Mouse (Mus musculus) frontal cortex, postnatal 25 days (tissue): ENCODE results near the gene Nub1.
A peak's percentile ranks its signal among the peaks of the same experiment; 100 is the strongest.
"Not testable (repeated sequence)": the region's sequence is repeated elsewhere in the genome, so short reads cannot be mapped to it uniquely, and the experiment has no call there.

ENCODE experiments used
- DNase-seq, 2 experiments: peaks; one replicate each; pipeline ENCODE4 v3.0.0; 2022; ENCODE audit warnings: low spot score in 2 of 2

The Nub1 gene

DNA sequence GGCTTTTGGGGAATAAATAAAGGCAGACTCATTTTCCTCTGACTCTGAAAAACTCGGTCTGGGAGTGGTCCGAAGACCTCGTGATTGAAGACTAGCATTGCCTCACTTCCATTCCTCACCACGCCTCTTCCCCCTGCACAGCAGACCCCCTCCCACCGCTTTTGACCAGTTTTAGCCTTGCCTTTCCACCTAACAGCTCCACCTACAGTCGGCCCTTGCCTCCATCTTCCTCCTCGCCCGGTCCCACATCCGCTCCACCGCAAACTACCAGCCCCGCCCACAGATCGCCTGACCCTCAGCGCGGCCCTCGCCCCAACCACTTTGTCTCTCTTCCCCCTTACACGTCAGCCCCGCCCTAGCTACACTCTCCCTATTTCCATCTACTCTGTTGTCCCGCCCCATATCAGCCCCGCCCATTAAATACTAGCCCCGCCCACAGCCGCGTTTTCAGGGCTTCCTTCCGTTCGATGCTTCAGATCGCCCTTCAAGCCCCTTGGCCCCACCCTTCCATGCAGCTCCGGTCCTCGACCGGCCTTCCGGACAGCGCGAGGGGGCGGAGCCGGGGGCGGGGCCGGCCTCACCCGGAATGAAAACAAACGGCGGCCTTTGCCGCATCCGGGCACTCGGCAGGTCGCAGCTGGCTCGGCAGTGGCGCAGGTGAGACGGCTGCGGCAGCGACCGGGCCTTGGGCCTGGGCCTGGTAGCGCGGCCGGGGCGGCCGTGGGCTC is at the start of gene Nub1:
Gene Nub1 (plus strand): TSS at position 167 of the 728 bp plus-strand sequence.
- peak; percentile 91 to 95 for DNase-seq

DNA sequence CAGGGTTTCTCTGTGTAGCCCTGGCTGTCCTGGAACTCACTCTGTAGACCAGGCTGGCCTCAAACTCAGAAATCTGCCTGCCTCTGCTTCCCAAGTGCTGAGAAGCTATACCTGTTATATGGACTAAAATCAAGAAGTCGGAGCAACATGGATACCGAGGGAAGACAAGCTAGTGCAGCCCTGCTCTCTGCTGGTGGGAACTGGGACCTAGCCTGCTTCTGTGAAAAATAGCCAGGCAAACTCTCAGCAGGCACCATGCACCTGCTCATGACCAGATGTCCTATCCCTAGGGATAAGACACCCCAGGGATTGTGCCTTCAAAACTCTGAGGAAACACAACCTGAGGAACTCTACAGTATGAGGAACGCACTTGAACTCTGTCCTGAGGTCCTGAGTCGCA is 48.3 kb upstream of the Nub1 start:
- DNase-seq = no peak

DNA sequence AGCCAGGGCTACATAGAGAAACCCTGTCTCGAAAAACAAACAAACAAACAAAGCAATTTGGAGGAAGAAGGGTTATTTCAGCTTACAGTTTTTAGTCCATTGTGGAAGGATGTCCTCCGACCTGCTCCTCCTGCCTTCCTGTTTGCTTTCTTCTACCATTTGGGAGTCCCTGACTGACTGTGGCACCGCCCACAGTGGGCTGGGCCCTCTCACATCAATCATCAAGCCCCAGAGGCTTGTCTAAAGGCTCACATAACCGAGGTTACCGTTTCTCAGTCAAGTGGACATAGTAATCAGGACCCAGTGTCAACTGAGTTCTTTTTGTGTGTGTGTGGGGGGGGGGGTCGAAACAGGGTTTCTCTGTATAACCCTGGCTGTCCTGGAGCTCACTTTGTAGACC is 47.2 kb upstream of the Nub1 start:
- DNase-seq = no peak

DNA sequence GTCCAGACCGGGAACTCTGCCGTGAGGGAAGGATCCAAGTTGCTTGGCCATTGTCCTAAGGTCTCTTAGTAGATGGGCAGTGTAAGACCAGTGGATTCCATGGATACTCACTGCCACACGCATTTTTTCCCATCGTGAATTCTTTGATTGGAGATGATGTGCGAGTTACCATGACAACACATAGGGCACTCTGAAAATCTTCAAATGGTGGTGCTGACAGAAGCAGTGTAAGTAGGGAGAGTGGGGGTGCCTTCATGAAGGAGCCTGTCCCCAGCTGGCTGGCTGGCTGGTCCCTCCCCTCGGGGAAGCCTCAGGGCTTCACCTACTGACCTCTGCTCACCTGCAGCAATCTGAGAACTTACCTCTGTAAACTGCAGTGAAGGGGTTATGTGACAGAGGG is 46.3 kb upstream of the Nub1 start:
- DNase-seq = no peak

DNA sequence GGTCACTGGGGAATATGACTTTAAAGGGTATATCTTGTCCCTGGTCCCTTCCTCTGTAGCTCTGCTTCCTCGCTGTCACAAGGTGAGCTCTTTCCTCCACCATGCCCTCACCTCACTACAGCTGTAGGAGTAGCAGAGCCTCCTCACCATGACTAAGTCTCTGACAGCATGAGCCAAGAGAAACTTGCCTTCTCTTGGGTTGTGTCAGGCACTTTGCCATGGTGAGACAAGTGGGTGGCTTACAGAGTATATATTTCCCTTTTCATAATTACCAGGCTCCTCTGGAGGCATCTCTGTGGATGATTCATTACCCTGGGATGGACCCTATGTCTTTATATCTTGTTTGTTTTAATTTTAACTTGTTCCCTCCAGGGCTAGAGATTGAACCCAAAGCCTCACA is 39.9 kb upstream of the Nub1 start:
- DNase-seq = no peak

DNA sequence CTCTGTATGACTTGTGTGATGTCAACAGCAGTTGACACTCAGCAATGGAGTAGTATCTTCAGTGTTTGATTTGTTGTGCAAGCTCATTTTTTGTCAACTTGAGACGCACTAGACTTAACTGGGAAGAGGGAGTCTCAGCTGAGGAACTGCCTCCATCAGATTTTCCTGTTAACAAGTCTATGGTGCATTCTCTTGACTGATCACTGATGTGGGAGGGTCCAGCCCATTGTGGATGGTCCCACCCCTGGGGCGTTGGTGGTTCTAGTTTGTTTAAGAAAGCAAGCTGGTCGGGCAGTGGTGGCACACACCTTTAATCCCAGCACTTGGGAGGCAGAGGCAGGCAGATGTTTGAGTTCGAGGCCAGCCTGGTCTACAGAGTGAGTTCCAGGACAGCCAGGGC is 36.1 kb upstream of the Nub1 start:
- no peak for DNase-seq

DNA sequence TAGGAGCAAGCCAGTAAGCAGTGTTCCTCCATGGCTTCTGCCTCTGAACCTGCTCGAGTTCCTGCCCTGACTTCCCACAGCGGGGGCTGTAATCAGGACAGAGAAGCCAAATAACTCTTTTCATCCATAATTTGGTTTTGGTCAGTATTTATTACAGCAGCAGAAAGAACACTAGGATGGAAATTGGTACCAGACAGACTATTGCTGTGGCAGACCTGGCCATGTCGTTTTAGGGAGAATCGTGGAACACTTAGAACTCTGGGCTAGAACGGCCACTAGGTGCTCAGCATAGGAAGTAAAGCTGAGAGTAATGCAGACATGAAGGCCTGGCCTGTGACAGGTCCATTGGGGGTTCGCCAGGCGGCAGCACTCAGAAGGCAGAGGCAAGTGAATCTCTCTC is 35.6 kb upstream of the Nub1 start:
- no peak for DNase-seq

DNA sequence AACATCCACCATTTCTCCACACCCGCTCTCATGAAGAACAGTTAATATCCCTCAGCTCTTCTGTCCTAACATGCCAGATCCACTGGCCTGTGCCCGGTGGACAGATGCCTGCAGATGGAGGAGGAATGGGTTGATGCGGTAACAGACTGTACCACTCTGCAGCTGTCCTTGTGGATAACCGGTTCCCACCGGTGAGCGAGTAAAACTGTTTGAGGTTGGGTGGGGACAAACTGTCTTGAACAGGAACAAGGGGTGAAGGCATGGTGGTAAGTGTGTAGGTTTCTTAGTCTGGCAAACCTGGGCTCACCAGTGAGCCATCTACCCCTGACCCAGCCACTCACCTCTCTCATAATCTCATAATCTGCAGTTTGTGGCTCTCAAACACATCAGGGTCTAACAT is 34.0 kb upstream of the Nub1 start:
- no peak for DNase-seq

DNA sequence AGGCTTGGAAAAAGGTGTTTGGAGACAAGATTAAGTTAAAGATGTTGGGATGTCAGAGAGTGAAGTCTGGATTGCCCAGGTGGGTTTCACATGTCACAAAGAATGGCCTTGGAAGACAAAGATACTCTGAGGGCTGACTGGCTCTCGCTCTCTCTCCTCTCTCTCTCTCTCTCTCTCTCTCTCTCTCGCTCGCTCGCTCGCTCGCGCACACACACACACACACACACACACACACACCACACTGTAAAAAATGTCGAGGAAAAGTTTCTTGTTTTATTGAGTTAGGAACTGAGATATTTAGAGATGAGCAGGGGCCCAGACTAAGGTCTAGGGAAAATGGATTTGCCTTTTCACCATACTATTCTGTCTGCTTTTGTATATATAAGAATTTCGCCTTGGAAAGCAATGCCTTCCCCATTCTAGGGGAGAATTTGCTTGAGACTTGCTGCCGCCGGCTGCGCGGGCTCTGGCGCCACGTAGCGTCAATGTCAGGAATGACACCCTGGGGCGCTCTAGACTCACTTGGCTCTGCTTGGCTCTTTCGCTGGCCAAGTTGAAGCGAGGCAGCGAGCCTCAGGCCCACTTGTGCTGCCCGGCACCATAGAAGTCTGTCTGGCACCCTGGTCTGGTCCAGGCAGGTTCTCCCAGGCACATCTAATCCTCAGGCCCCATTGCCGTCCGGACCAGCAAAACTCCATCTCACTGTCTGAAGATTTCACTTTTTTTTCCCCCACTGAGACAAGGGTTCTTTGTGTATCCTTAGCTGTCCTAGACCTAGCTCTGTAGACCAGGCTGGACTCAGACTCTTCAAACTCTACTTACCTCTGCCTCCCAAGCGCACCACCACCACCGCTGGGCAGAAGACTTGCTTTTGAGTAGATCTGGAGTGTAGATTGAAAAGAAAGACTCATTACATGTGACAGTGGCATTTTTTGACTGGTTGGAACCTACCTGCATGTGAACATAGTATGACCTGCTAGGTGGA is 33.3 kb upstream of the Nub1 start:
- DNase-seq = peak; percentile 78 to 84

DNA sequence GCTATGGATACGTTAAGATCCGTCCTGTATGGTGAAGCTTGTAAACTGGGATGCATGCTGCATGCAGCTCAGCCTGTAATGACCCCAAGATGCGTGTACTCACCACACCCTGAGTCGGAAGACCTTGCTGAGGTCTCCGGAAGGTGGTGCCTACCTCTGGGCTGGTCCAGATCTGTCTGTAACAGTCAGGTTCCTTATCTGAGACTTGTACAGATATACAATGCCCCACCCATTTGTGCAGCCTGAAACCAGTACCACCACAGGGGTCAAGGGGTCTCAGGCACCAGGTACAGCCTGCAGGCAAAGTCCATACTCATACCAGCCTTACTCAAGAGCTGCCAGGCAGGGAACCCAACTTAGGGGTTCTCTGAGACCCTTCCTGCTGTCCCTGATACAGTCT is 32.6 kb upstream of the Nub1 start:
- DNase-seq = no peak

DNA sequence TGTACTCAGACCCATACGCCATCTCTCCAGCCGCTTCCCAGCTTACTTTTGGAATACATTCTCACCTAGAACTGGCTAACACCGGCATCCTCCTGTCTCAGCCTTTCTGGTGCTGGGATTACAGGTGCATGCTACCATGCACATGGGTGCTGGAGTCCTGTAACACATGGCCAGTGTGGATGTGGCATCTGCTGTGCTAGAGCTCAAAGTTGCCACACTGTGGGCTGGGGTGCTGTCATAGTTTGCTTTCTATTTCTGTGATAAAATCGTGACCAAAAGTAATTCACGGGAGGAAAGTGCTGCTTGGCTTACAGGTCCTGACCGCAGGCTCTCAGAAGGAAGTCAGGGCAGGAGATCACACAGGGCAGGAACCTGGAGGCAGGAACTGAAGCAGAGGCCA is 30.8 kb upstream of the Nub1 start:
- DNase-seq = no peak

DNA sequence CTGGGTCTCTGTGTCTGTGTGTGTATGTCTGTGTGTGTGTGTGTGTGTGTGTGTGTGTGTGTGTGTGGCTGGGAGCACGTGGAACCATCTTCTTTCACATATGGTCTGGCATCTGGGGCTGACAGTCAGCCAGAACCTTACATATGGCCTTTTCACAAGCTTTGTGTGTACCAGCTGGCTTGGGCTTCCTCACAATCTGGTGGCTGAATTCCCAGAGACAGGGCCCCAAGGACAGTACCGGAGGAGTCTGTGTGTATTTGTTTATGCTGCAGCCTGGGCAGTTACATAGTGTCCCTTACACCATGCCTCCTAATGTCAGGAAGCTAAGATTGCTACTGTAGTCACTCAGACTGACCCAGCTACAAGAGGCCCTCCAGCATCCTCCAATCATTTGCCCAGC is 28.2 kb upstream of the Nub1 start:
- no peak for DNase-seq

DNA sequence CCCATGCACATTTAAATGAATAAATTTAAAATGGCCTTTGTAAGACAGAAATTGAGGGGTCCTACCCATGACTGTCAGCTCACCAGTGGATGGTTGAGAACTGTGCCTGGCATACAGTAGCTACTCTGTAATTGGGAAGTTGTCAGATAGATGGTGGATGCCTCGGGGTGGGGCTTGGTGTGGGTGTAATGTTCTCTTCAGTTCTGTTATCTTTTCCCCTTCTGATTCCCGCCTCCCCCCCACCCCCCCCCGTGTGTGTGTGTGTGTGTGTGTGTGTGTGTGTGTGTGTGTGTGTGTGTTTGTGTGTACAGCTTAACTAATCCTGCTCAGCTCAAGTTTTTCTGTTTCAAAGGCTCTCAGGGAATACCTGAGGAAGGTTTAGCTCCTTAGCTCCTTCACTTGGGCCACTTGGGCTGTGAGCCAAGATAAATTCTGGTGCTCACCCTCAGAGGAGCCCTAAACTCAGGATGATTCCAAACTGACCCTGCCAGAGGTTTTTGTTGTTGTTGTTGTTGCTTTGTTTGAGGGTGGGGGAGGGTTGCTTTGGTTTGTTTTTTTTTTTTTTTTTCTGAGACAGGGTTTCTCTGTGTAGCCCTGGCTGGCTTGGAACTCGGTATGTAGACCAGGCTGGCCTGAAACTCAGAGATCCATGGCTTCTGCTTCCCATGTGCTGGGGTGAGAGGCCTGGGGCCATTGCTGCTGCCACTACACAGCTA is 25.5 kb upstream of the Nub1 start:
- DNase-seq = no peak

DNA sequence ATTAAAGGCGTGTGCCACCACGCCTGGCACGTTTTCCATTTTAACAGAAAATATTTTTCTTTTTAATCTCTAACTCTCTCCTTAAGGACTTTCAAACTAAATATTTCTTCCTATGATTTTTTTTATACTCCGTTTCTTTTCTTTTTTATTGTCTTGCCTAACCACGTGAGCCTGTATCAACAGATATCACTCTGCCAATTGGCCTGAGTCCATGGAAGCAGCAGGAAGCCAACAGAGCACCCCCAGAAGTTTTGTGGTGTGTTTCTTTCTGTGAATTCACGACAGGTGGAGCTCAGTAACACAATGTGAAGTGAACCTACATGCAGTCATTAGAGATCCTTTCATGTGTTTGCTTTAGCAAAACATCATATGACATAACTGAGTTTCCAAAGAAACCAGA is 23.9 kb upstream of the Nub1 start:
- no peak for DNase-seq

DNA sequence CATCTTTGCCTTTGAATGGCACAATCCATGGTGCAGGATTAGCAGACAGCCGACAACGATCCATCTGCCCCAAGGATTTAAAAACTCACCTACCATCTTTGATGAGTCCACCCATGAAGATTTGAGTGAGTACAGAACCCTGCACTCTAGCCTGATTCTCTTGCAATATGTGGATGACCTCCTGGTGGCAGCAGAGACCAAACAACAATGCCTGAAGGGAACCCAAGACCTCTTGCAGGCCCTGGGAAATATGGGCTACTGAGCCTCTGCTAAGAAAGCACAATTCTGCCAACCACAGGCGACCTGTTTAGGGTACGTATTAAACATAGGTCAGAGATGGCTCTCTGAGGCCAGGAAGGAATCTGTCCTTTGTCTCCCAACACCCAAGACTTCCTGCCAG is 11.1 kb upstream of the Nub1 start:
- DNase-seq = peak; percentile 84 to 86

DNA sequence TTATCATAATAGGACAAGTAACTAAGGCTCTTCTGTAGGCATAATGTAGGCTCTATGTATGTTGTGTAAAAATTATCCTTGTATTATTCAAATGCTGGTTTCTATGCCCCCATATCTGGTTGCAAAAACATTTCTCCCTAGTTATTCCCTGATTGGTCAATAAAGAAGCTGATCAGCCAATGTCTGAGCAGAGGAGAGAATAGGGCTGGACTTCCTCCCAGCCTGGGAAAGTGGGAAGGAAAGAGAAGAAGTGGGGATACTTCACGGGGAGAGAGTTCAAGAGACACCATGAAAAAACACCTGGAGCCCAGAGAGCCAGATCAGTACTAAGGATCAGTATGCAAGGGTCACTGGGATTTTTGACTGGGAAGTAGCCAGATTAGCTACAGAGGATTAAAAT is 3.9 kb upstream of the Nub1 start:
- DNase-seq = no peak

DNA sequence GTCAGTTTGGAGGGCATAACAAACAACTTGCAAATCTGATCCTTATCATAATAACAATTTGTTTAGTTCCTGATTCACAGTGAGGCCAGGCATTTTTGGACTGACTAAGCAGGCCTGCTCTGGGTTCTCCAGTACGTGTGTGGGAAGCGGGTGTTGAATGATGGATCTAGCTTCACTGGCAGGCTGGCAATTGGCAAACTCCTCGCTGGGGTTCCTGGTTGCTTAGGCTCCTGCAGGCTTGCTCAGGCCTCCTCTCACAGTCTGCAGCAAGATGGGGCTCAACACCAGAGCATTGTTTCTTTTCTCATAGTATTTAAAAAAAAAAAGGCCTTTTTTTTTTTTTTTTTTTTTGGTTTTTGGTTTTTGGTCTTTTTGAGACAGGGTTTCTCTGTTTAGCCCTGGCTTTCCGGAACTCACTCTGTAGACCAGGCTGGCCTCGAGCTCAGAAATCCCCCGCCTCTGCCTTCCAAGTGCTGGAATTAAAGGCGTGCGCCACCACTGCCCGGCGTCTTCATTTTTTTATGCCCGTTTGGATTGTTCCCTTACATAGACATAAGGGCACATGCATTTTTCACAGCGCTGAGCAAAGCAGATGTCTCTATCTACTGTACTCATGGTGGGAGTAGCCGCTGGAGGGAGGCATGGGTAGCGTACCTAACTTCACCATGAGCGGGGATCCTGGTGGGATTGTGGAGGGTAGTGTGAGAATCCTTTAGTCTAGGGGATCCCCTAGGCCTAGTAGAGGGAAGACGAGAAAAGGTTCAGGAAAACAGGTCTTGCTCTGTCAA is 560 bp upstream of the Nub1 start:
- DNase-seq = peak; percentile 24 to 27

DNA sequence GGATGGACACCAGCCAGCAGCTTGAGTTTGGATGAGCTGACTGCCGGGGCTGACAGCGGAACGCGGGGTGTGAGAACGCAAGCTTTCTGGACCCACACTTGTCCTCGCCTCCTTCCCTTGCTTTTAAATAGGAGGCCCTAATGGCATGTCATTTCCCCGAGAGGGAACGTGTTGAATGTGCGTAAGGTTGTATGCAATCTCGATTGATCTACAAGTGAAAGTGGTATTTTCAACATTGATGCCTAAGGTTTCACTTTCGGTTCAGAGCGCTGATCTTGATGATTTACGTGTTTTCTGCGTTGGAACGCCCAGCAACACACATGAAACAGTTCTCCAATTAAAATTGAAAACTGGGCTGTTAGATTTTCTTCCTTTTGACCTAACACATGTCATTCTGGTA is 844 bp downstream of the Nub1 start:
- no peak for DNase-seq

DNA sequence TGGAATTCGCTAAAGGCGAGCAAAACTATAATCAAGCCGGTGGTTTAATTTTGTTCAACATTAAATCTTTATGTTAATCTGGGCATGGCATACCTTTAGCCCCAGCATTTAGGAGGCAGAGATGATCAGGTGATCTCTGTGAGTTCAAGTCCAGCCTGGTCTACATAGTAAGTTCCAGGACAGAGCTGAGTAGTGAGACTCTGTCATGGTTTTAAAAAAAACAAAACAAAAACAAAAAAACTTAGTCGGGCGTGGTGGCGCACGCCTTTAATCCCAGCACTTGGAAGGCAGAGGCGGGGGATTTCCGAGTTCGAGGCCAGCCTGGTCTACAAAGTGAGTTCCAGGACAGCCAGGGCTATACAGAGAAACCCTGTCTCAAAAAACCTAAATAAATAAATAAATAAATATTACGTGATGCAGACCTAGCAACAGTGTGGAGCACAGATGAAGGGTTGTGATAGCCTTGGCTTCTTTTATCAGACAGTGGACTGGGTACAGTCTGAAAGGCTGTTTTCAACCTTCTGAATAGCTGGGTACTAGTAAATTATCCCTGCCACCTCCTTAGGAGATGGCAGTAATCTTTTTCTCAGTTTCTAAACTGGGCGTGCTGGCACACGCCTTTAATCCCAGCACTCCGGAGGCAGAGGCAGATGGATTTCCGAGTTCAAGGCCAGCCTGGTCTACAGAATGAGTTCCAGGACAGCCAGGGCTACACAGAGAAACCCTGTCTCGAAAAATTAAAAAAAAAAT is 1.5 kb downstream of the Nub1 start:
- DNase-seq = not testable (repeated sequence)

DNA sequence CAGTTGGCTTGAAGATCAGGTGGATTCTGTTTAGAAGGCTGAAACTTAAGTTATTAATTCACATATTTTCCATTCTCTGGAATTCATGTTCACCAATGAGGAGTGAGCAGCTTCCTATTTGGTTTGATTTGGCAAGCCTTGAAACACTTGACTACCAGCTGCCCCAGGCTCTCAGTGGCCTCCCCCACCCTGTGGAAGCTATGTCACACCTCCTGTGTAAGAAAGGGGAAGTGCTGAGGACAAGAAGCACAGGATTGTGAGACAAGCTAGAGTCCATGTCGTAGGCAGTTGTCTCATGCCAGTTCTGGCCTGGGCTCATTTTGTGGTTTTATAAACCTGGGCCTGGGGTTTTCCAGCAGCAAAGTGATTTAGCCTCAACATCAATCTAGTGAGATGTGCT is 2.4 kb downstream of the Nub1 start:
- no peak for DNase-seq

DNA sequence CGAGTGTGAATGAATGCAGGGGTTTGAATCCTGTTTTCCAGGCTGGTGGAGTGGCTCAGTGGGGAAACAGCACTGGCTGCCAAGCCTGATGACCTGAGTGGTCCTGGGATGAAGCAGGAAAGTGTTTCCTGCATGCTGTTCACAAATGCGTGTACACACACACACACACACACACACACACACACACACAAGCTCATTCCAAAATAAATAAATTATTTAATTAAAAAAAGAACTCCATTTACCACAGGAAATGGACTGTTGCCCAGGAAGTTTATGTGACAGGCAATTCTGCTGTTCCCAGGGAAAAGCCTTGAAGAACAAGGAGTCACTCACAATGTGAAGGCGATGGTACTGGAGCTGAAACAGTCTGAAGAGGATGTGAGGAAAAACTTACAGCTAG is 11.4 kb downstream of the Nub1 start:
- no peak for DNase-seq
